Mouse (Mus musculus): ENCODE results near the gene Cacna2d1.

Cacna2d1 gene

DNA sequence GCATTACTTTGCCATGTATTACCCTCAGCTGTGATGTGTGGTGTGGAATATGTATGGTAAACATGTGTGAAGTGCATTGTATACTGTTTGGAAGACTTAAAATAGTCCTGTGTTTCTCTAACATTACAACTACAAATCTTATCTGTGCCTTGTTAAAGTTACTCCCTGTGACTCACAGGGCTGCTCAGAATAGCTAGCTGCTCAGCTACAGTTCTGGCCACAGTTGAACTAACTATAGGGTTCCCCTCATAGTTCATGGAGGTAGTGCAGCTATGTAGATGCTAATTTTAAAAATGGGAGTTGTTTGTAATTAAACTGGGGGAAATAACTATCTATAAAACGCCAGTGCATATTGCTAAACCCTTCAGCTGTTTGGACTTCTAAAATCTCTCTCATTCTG lies 319.3 kb downstream of the Cacna2d1 start:
- DNase-seq (ENCODE audit: low read depth, low spot score) = peak; percentile 62

DNA sequence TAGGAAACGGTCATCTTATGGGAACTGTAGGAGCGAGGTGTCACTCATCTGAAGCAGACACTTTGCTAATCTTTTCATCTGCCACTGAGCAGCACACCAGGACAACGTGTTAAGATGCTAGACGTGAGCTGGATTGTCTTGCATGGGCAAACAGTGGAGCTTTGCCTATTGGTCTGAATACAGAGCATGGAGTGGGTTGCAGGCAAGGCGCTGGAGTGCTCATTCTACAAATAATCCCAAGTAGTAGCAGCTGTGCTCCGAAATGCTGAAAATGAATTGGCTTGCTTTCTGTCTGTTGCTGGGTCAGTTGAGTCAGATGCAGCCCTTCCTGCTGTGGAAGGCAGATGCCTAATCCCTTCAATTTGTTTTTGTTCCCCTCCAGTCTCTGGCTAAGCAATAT lies 330.9 kb downstream of the Cacna2d1 start:
- DNase-seq (ENCODE audit: low read depth, low spot score) = peak; percentile 61

GRCm38 (mm10) chr5:16277058-16277457 lies 342.6 kb downstream of the Cacna2d1 start:
- DNase-seq (ENCODE audit: low read depth, low spot score) = no peak

DNA sequence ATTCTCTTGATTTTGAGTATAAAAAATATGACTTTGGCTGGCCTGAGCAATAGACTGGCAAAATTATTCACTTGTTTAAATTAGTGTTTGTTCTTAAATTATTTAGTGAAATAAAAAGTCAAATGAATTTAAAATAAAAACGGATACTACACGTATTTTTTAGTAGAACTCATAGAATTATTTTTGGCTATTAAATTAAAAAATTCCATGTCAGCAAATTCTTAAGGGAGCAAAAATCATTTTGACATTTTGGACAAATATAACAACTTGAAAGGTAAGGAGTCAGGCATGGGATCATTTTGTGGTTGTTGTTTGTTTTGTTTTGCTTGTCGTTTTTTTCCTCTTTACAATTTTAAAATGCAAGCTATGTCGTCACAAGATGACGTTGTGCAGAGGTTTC lies 346.7 kb downstream of the Cacna2d1 start:
- no peak for DNase-seq (ENCODE audit: low read depth, low spot score)

GRCm38 (mm10) chr5:16293223-16293622 lies 358.7 kb downstream of the Cacna2d1 start:
- DNase-seq (ENCODE audit: low read depth, low spot score) = peak; percentile 56

DNA sequence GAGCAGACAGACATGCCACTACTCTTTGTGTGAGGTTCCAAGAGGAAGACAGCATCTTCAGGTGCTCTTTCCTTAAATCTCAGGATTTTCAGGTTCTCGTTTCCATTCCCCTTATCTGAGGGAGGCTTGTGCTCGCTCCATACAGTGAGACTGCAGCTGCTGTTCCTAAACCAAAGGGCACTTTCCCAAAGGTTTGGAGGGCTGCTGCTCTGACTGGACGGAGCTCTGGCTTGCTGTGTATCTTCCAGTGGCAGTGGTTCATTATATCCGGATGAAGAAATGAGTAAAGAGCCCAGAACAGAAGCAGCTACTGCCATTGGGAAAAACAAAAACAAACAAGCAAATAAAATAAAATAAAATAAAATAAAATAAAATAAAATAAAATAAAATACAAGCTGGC lies 359.3 kb downstream of the Cacna2d1 start:
- no peak for DNase-seq (ENCODE audit: low read depth, low spot score)

- DNase-seq (ENCODE audit: low read depth, low spot score) = no peak
Observed at GRCm38 (mm10) chr5:16294708-16295107, 360.2 kb downstream of the Cacna2d1 start.

- DNase-seq (ENCODE audit: low read depth, low spot score) = peak; percentile 49
Observed at GRCm38 (mm10) chr5:16297170-16297771, 362.8 kb downstream of the Cacna2d1 start.

GRCm38 (mm10) chr5:16299631-16300030 lies 365.1 kb downstream of the Cacna2d1 start:
- no peak for DNase-seq (ENCODE audit: low read depth, low spot score)

DNA sequence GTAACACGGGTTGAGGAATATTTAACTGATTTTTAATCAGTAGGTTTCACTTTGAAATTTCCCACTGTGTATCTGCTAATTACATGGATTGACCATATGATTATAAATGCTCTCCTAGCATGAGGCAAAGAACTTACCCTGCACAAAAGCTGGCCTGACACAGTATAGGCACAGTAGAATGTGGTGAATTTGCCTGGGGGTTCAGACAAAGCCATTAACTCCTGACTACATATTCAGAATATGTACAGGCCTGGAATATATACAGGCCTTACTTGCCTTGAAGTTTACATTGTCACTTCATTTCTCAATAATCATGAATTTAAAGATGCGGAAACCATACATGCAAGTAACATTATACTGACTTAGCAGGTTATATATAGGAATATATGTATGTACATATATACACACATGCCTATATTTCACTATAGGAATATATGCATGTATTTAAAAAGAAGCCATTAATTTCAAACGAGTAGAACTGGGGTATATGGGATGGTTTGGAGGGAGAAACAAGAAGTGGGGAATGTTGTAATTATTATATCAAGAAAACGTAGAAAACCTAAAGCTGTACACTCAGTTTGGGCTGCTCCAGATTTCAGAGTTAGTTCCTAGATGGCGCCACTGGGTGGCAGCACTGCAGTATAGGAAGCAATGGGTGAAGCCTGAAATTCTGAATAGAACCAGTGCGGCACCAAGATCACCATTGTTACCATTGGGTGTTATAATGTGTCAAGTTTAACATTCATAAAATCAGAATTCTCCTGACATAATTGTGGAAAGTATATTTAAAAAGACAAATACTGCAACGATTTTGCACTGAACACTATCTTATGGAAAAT lies 374.9 kb downstream of the Cacna2d1 start:
- peak; percentile 80 for DNase-seq (ENCODE audit: low read depth, low spot score)

- peak; percentile 44 for DNase-seq (ENCODE audit: low read depth, low spot score)
Observed at GRCm38 (mm10) chr5:16314242-16314641, 379.8 kb downstream of the Cacna2d1 start.

DNA sequence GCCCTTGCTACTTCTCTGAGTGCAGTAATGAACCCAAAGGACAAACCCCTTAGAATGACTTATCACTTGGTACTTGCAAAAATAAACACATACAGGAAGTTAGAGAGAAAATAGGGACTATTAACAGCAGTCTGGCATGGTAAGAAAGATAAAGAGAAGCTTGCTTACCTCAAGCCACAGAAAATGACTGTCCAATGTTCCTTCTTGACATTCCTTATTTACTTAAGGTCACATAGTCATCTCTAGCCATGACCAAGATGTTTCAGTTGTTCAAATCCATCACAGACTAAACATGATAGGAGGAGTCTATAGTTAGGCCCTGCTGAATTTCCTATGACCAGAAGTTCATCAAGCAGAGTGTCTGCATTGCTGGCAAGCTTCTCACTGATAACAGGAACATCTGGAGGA lies 381.5 kb downstream of the Cacna2d1 start:
- DNase-seq (ENCODE audit: low read depth, low spot score) = no peak

DNA sequence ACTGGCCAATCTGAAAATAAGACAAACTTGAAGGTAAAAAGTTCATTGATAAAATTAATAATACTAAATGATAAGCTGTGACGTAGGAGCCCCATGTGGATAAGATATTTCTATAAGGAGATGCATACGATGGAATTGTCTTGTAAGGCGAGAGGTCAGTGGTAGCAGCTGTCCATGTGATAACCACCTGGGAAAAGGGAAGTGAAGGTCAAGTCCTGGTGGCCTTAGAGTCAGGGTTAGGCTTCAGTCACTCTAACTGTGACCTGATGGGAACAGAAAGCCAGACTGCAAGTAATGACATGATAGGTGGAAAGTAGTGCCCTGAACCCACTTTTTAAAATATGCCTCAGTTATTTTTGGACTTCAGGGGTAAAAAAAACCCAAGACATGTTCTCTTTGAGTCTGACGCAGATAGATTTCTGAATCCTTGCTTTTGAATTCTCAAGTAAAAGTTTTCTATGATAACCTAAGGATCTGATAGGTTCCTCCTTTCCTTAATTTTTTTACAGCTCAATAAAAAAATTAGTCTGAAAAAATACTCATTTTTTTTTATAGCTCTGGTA lies 383.3 kb downstream of the Cacna2d1 start:
- no peak for DNase-seq (ENCODE audit: low read depth, low spot score)

- no peak for DNase-seq (ENCODE audit: low read depth, low spot score)
Observed at GRCm38 (mm10) chr5:16326610-16327009, 392.1 kb downstream of the Cacna2d1 start.

DNA sequence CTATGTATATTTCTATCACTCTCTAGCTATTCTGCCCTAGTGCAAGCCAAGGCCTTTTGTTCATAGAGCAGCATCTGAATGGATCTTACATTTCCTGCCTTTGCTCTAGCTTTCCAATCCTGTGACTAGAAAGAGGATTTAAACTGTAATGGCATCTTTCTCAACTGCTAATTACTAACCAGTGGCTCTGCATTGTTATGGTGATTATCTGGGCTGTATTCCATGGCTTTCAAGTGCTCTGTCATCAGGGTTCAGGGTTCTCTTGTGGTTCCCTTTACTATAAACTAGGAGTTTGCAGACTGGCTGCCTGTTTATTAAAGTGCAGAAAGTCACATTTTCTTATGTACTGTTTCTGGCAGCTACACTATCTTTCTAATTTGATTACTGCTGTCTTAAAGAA lies 410.9 kb downstream of the Cacna2d1 start:
- peak; percentile 27 for DNase-seq (ENCODE audit: low read depth, low spot score)

GRCm38 (mm10) chr5:16355816-16356215 lies 421.3 kb downstream of the Cacna2d1 start:
- peak; percentile 59 for DNase-seq (ENCODE audit: low read depth, low spot score)

GRCm38 (mm10) chr5:16357709-16358108 lies 423.2 kb downstream of the Cacna2d1 start:
- DNase-seq (ENCODE audit: low read depth, low spot score) = no peak

DNA sequence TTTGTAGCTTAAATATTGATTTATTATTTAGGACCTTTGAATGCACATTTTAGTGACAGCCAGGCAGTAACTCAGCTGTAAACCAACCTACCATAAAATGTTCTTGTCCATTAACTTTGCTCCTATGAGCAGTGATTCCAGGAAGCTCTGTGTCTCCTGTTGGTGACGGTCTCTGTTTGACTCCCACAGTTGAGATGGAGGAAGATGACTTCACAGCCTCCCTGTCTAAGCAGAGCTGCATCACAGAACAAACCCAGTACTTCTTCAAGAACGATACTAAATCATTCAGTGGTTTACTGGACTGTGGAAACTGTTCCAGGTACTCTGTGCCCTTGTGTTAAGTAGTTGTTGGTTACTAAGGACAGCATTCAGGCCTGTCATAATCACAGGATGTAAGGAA lies 427.6 kb downstream of the Cacna2d1 start:
- no peak for DNase-seq (ENCODE audit: low read depth, low spot score)

DNA sequence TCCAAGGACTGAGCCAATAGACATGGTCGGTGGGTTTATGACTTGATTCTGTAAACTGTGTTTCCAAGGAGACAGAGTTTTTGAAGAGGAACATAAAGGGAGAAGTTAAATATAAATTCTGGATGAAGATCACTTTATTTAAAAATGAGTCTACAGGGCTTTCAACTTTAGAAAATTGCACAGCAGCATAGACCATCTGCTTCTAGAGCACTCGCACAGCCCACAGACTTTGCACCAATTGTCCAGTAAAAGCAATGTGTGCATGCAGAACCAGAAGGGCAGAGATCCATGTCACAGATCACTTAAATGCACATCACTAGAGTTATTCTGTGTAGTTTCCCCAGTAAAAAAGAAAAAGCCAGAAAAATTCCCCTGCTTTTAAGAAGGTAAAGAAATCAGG lies 428.7 kb downstream of the Cacna2d1 start:
- DNase-seq (ENCODE audit: low read depth, low spot score) = peak; percentile 66

DNA sequence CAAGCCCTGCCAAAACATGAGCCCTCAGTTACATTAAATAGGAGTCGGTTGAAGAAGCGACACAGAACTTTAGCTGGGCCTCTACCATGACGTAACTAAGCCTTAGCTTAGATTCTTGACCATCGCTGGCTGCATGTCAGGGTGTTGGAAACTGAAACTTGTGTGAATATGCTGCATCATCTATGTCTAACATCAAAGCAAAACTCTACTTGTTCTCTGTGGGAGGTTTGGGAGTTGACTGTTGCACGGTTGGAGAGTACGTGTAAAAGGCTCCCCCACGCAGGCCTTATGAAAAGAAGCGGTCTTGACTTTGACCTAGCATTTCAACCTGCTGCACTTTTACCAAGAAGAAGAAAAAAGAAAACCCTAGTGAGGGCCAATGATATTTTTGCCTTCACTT lies 436.2 kb downstream of the Cacna2d1 start:
- no peak for DNase-seq (ENCODE audit: low read depth, low spot score)

- peak; percentile 47 for DNase-seq (ENCODE audit: low read depth, low spot score)
Observed at GRCm38 (mm10) chr5:16373966-16374365, 439.5 kb downstream of the Cacna2d1 start.

DNA sequence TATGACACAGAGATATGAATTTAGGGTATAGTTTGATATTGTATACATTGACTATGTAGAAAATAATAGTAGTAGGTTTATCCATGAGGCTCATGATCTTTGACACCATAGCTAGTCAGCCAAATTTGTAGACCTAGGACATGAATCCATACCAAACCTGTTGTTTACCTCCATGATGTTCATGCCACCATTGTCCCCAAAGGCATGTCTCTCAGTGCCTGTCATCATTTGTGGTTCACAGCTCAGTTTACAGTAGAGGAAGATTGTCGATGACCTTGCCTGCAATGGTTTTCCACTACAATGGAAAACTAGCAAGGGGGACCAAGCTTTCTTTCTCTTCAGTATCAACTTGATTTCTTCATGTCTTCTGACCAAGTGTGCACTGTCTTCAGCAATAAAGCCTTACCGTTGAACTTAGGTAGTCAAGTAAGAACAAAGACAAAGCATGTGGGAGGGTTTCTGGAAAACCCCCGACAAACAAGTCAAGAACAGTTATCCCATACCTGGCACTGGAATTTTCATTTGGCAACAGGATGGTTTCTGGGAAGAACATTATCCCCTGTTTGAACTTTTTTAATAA lies 441.9 kb downstream of the Cacna2d1 start:
- no peak for DNase-seq (ENCODE audit: low read depth, low spot score)

All from brain, adult 2 months (tissue).